Mouse (Mus musculus) intestine, embryonic 16.5 days (tissue): ENCODE data around the gene Exosc10. TPM values are rescaled to one million over a fixed set of nuclear protein-coding genes. Genes with fewer than 3 reads are reported as not detected.

Experiments used
- ATAC-seq: fragments of 200-750 bp; cut with Nextera tagmentation; 2 replicates; pipeline ENCODE4 v1.8.0; 2017; ENCODE audit warnings: moderate TSS enrichment, moderate library complexity
- H3K27ac ChIP-seq: fragments of 300-500 bp; sonication (generic); 2 replicates; pipeline ENCODE4 v1.5.1; 2014; ENCODE audit warnings: mild to moderate bottlenecking, low read length
- H3K27me3 ChIP-seq: fragments of 300-500 bp; sonication (generic); replicated peaks from 2 replicates; pipeline ENCODE4 v1.6.1; 2014; ENCODE audit warnings: low read length, control low read depth, mixed read lengths; ENCODE audit not compliant: control insufficient read depth, insufficient read depth
- H3K36me3 ChIP-seq: fragments of 300-500 bp; sonication (generic); 2 replicates; pipeline ENCODE4 v1.6.1; 2014; ENCODE audit warnings: low read length, control low read depth; ENCODE audit not compliant: control insufficient read depth, insufficient read depth
- H3K4me1 ChIP-seq: fragments of 300-500 bp; sonication (generic); 2 replicates; pipeline ENCODE4 v1.6.1; 2014; ENCODE audit warnings: low read length, control low read depth, mixed read lengths; ENCODE audit not compliant: control insufficient read depth, insufficient read depth
- H3K4me2 ChIP-seq: fragments of 300-500 bp; sonication (generic); 2 replicates; pipeline ENCODE4 v1.6.1; 2014; ENCODE audit warnings: low read depth, low read length, control low read depth
- H3K4me3 ChIP-seq: fragments of 300-500 bp; sonication (generic); 2 replicates; pipeline ENCODE4 v1.5.1; 2014; ENCODE audit warnings: mild to moderate bottlenecking, low read length
- H3K9ac ChIP-seq: fragments of 300-500 bp; sonication (generic); 2 replicates; pipeline ENCODE4 v1.6.1; 2014; ENCODE audit warnings: low read depth, low read length
- H3K9me3 ChIP-seq: fragments of 300-500 bp; sonication (generic); 2 replicates; pipeline ENCODE4 v1.6.1; 2016; ENCODE audit warnings: low read length, control low read depth; ENCODE audit not compliant: control insufficient read depth
- WGBS: fragments of 180-500 bp; shearing (Covaris S2); extraction: QIAGEN DNeasy Blood & Tissue Kit; methylation state at CpG from one replicate; pipeline ENCODE4 v1.1.7; 2014; 5-methylcytosine and 5-hydroxymethylcytosine counted together
- polyA plus RNA-seq: library from polyadenylated mRNA; unstranded; fragments of >200 nt; fragmentation: Nextera tagmentation; extraction: Ambion mirVana; gene quantifications from 2 replicates; pipeline ENCODE4 v1.2.1, GENCODE M21; 2015

Gene Exosc10
- polyA plus RNA-seq, 1 experiment from 2014 or later, result 72.0 TPM

GRCm38 (mm10) chr4:148589565-148589964, 31.3 kb downstream of the Exosc10 start:
- Histone ChIP-seq H3K27me3 (no peaks in the 10 kb centered on the region), H3K9me3 (no peaks in the 10 kb centered on the region), H3K4me3 (0 out of 2 replicates have a peak overlapping the region, but pooled peaks have one; percentile 2), H3K4me1 (peaks cover 13% of the 10 kb centered on the region), H3K36me3 (peaks cover 14% of the 10 kb centered on the region), H3K4me2 (no peak overlapping the region), H3K27ac (no peak overlapping the region), H3K9ac (no peak overlapping the region)
- WGBS, result 41% methylated on average over 7 of the region's 8 CpGs
- peak; percentile 52 for ATAC-seq

GRCm38 (mm10) chr4:148590421-148591170, 32.4 kb downstream of the Exosc10 start:
- Histone ChIP-seq H3K4me3 (peak overlapping the region; percentile 96), H3K9me3 (no peaks in the 10 kb centered on the region), H3K4me2 (peak overlapping the region; percentile 83), H3K9ac (peak overlapping the region; percentile 51), H3K36me3 (peaks cover 24% of the 10 kb centered on the region), H3K4me1 (peaks cover 13% of the 10 kb centered on the region), H3K27ac (peak overlapping the region; percentile 68), H3K27me3 (no peaks in the 10 kb centered on the region)
- 3% methylated on average over 18 of the region's 18 CpGs for WGBS
- ATAC-seq, result no peak

GRCm38 (mm10) chr4:148591171-148591630, 33.0 kb downstream of the Exosc10 start, which contains the start of gene Srm:
TSS of gene Srm (plus strand) at chr4:148591503.
- WGBS, result under 1% methylated on average over 50 of the region's 50 CpGs
- H3K4me1 ChIP-seq, result peaks cover 13% of the 10 kb centered on the region
- H3K4me3 ChIP-seq, result peak within 1 kb of the TSS; percentile 96
- H3K27ac ChIP-seq, result peak within 1 kb of the TSS; percentile 68
- H3K27me3 ChIP-seq, result no peaks in the 10 kb centered on the region
- peak within 1 kb of the TSS; percentile 83 for H3K4me2 ChIP-seq
- peak within 1 kb of the TSS; percentile 91 for H3K9ac ChIP-seq
- H3K9me3 ChIP-seq, result no peaks in the 10 kb centered on the region
- ATAC-seq, result peak; percentile 99
- H3K36me3 ChIP-seq, result peaks cover 30% of the 10 kb centered on the region

- peaks cover 13% of the 10 kb centered on the region for H3K4me1 ChIP-seq
- peak overlapping the region; percentile 83 for H3K4me2 ChIP-seq
- peaks cover 34% of the 10 kb centered on the region for H3K36me3 ChIP-seq
- H3K27me3 ChIP-seq, result no peaks in the 10 kb centered on the region
- H3K9ac ChIP-seq, result peak overlapping the region; percentile 91
- H3K27ac ChIP-seq, result no peak overlapping the region
- WGBS, result under 1% methylated on average over 53 of the region's 53 CpGs
- H3K9me3 ChIP-seq, result no peaks in the 10 kb centered on the region
- peak; percentile 68 for ATAC-seq
- H3K4me3 ChIP-seq, result peak overlapping the region; percentile 96
These were observed 33.6 kb downstream of the Exosc10 start for GRCm38 (mm10) chr4:148591637-148592380.

GRCm38 (mm10) chr4:148593996-148594395, 35.8 kb downstream of the Exosc10 start:
- Histone ChIP-seq H3K27me3 (no peaks in the 10 kb centered on the region), H3K36me3 (peaks cover 51% of the 10 kb centered on the region), H3K27ac (no peak overlapping the region), H3K4me1 (peaks cover 13% of the 10 kb centered on the region), H3K9ac (no peak overlapping the region), H3K4me3 (no peak overlapping the region), H3K9me3 (peaks cover 4% of the 10 kb centered on the region; the same call in 1 of the 2 replicates), H3K4me2 (no peak overlapping the region)
- WGBS, result 94% methylated on average over 11 of the region's 11 CpGs
- ATAC-seq, result no peak

DNA sequence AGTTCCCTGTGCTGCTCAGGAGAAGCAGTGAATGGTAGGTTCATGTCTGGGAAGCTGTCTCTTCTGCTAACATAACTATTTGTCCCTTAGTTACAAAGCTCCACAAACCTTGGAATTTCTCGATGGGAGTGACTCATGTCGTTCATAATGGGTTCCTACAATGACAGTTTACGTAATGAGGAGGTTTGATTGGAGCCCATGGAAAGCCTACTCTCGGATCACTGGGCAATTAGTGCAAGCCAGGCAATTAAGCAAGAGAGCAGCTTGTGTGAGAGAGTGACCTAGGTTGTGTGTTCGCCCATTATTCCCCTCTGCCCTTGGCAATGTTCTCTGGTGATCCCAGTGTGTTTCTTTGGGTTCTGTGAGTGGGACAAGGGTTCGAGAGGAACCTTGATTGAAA, 37.7 kb downstream of the Exosc10 start:
- peaks cover 4% of the 10 kb centered on the region; the same call in 1 of the 2 replicates for H3K9me3 ChIP-seq
- peaks cover 10% of the 10 kb centered on the region for H3K4me1 ChIP-seq
- H3K27me3 ChIP-seq, result no peaks in the 10 kb centered on the region
- 84% methylated on average over 6 of the region's 6 CpGs for WGBS
- H3K4me3 ChIP-seq, result no peak overlapping the region
- ATAC-seq, result no peak
- H3K27ac ChIP-seq, result no peak overlapping the region
- H3K9ac ChIP-seq, result no peak overlapping the region
- H3K36me3 ChIP-seq, result peaks cover 52% of the 10 kb centered on the region
- no peak overlapping the region for H3K4me2 ChIP-seq

- no peak overlapping the region for H3K27ac ChIP-seq
- no peak overlapping the region for H3K4me3 ChIP-seq
- H3K36me3 ChIP-seq, result peaks cover 52% of the 10 kb centered on the region
- H3K27me3 ChIP-seq, result no peaks in the 10 kb centered on the region
- peaks cover 4% of the 10 kb centered on the region; the same call in 1 of the 2 replicates for H3K9me3 ChIP-seq
- ATAC-seq, result no peak
- peaks cover 10% of the 10 kb centered on the region for H3K4me1 ChIP-seq
- WGBS, result 96% methylated on average over 3 of the region's 3 CpGs
- no peak overlapping the region for H3K4me2 ChIP-seq
- H3K9ac ChIP-seq, result no peak overlapping the region
These were observed 38.5 kb downstream of the Exosc10 start for GRCm38 (mm10) chr4:148596731-148597130.

DNA sequence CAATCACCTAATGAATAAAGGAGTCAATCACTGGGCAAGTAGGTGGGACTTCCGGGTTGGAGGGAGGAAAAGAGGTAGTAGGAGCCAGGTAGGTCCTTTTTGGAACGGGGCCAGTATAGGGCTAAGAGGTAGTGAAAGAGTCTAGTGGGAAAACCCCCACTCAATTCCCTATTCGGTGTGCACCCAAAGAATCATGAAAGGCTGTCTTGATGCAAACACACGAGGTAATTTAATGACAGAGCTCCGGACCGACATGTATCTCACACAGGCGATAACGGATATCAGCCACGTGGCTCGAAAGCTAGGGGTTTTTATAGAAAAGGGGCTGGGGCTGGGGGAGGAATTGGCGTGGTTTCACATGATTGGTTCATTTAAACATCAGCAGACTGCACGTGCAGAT, 40.6 kb downstream of the Exosc10 start:
- 95% methylated on average over 12 of the region's 12 CpGs for WGBS
- Histone ChIP-seq H3K9ac (no peak overlapping the region), H3K36me3 (peaks cover 45% of the 10 kb centered on the region), H3K9me3 (peaks cover 4% of the 10 kb centered on the region; the same call in 1 of the 2 replicates), H3K4me1 (no peaks in the 10 kb centered on the region), H3K27me3 (no peaks in the 10 kb centered on the region), H3K4me3 (no peak overlapping the region), H3K4me2 (no peak overlapping the region), H3K27ac (no peak overlapping the region)
- ATAC-seq, result no peak

GRCm38 (mm10) chr4:148600316-148600715, 42.1 kb downstream of the Exosc10 start:
- 84% methylated on average over 4 of the region's 4 CpGs for WGBS
- H3K9me3 ChIP-seq, result peaks cover 4% of the 10 kb centered on the region; the same call in 1 of the 2 replicates
- H3K4me3 ChIP-seq, result no peak overlapping the region
- no peak overlapping the region for H3K4me2 ChIP-seq
- no peak for ATAC-seq
- H3K4me1 ChIP-seq, result no peaks in the 10 kb centered on the region
- peaks cover 30% of the 10 kb centered on the region for H3K36me3 ChIP-seq
- no peaks in the 10 kb centered on the region for H3K27me3 ChIP-seq
- no peak overlapping the region for H3K9ac ChIP-seq
- H3K27ac ChIP-seq, result no peak overlapping the region
